Mouse (Mus musculus) gastrocnemius, adult 8-10 months (tissue): ENCODE data around the gene Kctd11. TPM values are rescaled to one million over a fixed set of nuclear protein-coding genes. Genes with fewer than 3 reads are reported as not detected.
"Not testable (repeated sequence)": the region's sequence is repeated elsewhere in the genome, so short reads cannot be mapped to it uniquely, and the experiment has no call there.

Experiments
- DNase-seq, 2 experiments: peaks; one replicate each; pipeline ENCODE4 v3.0.0; 2022; ENCODE audit warnings: low spot score in 2 of 2
- total RNA-seq, 4 experiments: library from RNA; stranded (reverse); gene quantifications; 2 replicates each; pipeline ENCODE4 v1.2.4; 2022

The Kctd11 gene
- total RNA-seq, 4 experiments from 2014 or later: 0.97 to 1.3 (median 1.1) TPM

DNA sequence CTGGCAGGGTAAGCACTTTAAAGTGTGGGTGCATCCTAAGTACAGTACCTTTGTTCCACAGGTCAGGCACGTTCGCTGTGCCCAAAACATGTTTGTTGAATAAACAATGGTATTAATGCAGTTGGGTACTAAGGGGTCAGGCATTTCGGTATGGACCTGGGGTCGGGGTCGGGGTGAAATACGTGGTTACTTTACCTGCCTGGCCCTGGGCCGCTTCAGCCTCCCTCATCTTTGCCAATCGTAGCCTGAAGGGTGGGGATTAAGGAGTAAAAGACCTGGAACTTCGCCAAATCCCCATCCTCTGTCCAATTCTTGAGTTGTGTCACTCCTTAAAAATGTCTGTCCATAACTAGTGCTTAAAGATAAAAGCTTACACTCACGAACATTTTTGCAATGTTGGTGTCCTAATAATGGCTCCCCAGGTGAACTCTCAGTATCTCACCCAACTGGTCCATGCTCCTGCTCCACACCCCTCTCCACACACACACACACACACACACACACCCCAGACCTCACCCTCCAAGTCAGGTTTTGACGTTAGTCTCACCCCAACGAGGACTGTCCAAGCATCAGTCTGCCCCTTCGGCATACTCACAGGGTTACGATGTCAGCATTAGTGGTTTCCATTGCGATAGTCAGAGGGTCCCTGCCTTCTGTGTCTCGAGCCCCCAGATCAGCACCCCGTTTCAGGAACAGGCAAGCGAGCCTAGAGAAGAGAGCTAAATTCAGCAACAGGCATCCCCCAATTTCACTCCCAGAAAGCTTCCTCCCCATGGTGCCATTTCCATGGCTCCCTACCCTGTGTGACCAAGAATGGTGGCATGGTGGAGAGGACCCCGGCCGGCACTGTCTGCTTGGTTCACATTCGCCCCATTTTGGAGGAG, 823 bp upstream of the Kctd11 start:
- DNase-seq: no peak

DNA sequence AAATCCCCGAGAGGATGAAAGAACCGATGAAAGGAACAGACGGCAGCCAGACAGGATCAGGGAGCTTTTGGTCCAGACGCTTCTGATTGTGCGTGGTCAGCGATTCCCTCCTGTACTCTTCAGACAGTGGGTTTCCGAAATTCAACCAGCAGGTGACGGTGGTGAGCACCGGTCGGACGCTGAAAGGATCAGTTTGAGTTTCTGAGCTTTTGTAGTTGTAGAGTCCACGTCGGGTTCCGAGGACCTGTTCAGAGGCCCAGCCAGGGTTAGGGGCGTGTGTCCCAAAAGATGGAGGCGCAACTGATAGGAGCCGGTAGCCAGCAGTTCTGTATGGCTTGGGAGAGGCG, 727 bp downstream of the Kctd11 start:
- no peak for DNase-seq

- DNase-seq: no peak
Observed at GRCm38 (mm10) chr11:69879711-69880110, 1.5 kb downstream of the Kctd11 start.

- no peak for DNase-seq
Observed at GRCm38 (mm10) chr11:69878952-69879351, 2.3 kb downstream of the Kctd11 start.

GRCm38 (mm10) chr11:69878399-69878798, 2.8 kb downstream of the Kctd11 start:
- DNase-seq: no peak

DNA sequence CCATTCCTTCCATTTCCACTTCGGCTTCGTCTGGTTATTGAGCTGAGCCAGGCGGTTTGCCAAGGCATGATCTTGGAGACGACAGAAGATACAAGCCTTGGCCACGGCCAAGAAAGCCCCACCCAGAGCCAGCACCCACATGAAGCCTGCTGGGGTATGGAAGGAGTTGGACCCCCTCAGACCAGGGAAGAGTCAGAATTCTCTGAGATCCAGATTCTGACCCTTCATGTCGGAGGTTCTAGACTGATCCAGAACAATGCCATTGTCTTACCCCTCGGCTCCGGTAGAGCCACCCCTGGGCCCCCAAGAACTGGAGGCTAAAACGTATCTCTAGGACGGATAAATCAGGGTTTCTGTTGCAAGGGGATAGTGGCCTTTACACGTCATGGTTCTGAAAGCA, 3.3 kb downstream of the Kctd11 start, which contains the start of gene Tmem95:
Gene Tmem95 (minus strand): TSS at position 141 of the 400 bp plus-strand sequence.
- DNase-seq: no peak

DNA sequence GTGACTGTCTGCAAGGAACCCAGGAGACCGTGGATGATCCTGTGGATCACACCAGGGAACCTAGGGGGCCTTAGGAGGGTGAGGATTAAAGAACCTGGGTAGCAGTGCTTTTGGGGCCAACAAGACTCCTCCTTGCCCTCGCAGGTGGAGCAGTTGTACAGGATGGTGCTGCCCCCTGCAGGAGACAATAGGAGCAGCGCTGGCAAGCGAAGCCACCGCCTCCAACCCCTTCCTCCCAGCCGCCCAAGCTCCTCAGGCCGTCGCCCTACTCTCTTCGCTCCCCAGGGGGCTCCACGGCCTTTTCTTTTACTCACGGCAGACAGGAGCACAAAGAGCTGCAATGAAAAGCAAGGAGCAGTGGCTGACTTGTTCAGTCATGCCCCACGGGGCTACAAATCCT, 4.3 kb downstream of the Kctd11 start:
- peak; percentile 54 to 67 for DNase-seq

GRCm38 (mm10) chr11:69876186-69876585, 5.0 kb downstream of the Kctd11 start:
- no peak for DNase-seq

- no peak for DNase-seq
Observed at GRCm38 (mm10) chr11:69872451-69872850, 8.8 kb downstream of the Kctd11 start.

- no peak for DNase-seq
Observed at GRCm38 (mm10) chr11:69871822-69872221, 9.4 kb downstream of the Kctd11 start.

DNA sequence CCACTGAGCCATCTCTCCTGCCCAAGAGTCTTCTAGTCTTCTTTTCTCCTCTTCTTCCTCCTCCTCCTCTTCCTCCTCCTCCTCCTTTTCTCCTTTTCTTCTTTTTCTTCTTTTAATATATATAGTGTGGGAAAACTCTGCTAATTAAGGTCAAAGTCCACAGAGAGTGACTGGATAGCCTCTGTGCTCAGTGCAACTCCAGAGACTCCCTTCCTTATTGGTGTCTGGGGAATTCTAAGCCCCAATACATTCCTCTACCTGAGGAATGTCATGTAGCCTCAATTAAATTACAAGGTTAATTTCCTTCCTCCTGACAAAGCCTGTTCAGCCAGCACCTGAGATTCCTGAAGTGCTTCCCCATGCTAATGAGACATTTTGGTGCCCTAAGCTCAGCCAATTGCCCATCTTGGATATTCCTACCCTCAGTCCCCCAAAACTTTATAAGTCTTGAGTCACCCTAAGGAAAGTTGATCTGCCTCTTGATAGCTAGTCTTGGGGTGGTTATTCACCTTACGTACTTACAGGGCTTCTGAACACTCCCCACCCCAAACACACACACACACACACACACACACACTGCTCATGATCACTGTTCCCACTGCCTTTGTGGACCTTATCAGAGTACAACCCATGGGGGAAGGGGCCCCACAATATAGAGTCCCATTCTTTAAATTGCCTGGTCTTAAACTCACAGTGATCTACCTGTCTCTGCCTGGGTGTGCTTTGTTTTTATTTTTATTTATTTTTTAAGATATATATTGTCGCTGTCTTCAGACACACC, 10.7 kb downstream of the Kctd11 start:
- no peak for DNase-seq

GRCm38 (mm10) chr11:69867335-69867734, 13.9 kb downstream of the Kctd11 start:
- no peak for DNase-seq

DNA sequence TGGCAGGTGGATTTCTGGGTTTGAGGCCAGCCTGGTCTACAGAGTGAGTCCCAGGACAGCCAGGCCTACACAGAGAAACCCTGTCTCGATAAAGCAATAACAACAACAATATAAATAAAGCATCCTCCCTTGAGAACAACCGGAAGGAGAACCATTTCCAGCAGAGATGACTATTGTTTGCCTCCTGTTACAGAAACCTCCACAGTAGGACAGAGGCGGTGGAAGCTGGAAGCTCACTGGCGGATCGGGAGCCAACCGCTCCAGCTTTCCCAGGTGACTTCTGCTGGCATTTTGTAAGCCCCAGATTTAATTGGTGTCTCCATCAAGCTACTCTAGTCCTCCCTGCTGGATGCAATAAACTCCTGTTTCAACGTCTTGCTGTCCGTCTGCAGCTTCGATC, 15.6 kb downstream of the Kctd11 start:
- no peak for DNase-seq

DNA sequence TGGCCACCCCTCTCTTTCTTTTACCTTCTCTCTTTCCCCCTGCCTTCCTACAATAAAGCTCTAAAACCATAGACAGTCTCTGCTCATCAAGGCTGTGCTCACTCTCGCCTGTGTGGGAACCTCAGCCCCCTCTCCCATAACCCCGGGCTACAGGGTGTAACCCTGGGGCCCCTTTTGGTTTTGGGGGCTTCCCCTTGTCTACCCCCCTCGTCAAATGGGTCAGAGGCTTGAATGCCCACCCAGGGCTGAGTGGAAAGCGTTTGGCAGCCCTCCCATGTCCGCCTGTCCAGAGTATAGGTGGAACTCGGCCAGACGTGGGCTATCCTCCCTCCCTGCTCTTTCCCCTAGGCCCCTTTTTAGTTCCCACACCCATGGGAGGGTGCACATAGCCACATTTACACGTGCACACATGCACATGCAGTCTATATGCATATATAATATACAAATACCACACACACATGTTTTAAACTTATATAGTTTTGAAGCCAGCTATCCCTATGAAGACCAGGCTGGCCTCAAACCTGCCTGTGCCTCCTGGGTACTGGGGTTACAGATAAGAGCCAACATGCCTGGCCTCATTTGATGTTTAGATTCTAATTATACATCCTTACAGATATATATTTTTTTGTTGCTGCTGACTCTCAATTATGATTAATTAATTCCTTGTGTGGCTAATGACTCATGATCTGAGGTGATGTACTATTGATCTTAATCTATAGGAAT, 16.9 kb downstream of the Kctd11 start:
- DNase-seq: no peak

DNA sequence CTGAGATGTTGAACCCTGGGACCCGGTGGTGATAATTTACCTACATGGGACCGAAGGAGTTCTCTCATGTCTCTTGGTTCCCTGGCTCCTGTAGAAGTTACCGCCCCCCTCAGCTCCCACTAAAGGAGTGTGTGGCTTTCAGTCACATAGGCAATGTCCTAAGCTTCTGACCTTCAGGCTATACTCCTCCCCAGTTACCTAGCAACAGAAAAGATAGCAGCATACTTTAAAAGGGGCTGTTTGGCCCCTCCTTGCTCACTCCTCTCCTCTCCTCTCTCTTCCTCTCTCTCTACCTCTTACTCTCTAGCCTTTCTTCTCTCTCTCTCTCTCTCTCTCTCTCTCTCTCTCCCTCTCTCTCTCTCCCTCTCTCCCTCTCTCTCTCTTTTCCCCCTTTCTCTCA, 17.5 kb downstream of the Kctd11 start:
- not testable (repeated sequence) for DNase-seq

DNA sequence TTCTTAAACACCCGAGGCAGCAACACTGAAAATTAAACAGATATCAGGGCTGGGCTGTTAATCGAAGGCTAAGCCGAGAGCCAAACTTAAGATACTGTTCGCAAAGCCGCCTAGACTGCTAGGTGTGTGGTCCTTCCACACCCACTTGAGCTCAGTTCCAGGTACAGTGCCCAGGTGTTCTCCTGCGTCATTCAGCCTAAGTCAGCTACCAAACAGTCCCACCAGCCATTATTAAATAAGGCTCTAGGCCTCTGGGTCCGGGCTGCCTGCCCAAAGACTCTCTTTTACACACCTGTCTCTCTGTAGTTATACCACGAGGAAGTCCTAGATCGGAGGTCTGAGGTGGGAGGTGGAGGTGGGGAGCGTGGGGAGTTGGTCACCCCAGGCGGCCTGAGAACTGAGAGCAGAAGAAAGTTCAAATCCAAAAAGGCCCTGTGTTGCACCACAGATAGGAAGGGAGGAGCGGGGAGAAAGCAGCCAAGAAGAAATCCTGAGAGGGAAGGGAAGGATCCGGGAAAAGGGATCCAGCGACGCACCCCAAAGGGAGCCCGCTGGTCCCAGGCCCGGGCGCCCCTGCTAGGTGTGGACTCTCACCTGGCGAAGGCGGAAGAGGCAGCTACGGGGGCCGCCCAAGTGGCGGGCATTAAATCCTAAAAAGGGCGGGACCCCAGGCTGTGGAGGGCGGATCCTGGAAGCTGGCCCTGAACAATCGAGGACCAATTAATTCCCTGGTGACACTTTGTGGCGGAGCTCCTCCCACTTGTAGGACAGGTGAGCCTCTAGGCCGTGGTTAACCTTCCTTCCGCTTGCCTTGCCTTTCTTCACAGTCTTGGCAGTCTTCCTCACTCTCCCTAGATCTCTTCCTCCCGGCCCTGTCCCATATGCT, 22.9 kb downstream of the Kctd11 start, which contains the start of gene Tnk1:
Gene Tnk1 (minus strand): TSS at position 618 of the 886 bp plus-strand sequence.
- DNase-seq: no peak

DNA sequence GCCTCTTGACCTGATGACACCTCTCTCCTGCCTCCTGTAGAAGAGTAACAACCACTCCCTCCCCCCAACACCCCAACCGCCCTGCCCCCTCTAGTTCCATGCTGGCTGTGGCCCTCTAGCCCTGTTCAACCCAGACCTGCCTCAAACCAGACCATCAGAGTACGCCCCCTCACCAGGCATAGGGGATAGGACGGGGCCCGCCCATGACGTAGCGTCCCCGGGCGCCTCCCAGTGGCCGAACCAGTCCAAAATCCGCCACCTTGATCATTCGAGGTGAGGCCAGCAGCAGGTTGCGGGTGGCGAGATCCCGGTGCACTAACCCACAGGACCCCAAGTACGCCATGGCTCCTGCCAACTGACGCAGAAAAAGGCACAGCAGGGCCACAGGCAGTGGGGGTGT, 25.9 kb downstream of the Kctd11 start:
- no peak for DNase-seq

DNA sequence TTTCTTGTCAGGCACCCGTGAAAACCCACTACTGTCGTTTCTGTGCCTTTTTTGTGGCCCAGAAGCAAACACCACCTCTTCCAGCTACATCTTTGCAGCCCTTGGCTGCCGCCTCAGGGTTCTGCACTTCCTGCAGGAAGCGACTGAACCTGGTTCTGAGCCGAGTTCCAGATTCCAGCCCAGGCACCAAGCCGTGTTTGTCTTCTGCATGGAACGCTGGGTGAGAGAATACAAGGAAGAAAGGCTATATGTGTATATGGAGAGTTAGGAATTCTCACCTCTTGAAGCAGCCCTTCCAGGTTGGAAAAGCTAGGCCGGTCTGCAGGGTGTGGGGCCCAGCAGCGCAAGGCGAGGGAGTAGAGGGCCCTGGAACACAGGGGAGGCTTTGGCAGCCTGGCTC, 26.5 kb downstream of the Kctd11 start:
- no peak for DNase-seq

- no peak for DNase-seq
Observed at GRCm38 (mm10) chr11:69853994-69854393, 27.2 kb downstream of the Kctd11 start.

GRCm38 (mm10) chr11:69850754-69851153, 30.5 kb downstream of the Kctd11 start:
- DNase-seq: no peak

DNA sequence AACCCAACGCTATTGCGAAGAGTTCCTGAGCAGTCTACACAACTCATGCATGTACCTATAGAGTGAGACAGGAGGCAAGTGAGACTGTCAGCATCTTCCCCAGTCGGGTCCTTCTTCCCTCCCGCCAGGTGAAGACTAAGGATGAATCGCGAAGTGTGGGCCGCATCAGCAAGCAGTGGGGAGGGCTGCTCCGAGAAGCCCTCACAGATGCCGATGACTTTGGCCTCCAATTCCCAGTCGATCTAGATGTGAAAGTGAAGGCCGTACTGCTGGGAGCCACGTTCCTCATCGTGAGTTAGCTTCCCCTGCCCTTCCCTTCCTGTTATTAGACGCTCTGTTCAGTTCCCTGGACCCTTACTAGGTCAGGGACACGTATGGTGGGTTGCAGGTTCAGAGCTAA, 31.3 kb downstream of the Kctd11 start:
- no peak for DNase-seq
